In the genomic region with DNA sequence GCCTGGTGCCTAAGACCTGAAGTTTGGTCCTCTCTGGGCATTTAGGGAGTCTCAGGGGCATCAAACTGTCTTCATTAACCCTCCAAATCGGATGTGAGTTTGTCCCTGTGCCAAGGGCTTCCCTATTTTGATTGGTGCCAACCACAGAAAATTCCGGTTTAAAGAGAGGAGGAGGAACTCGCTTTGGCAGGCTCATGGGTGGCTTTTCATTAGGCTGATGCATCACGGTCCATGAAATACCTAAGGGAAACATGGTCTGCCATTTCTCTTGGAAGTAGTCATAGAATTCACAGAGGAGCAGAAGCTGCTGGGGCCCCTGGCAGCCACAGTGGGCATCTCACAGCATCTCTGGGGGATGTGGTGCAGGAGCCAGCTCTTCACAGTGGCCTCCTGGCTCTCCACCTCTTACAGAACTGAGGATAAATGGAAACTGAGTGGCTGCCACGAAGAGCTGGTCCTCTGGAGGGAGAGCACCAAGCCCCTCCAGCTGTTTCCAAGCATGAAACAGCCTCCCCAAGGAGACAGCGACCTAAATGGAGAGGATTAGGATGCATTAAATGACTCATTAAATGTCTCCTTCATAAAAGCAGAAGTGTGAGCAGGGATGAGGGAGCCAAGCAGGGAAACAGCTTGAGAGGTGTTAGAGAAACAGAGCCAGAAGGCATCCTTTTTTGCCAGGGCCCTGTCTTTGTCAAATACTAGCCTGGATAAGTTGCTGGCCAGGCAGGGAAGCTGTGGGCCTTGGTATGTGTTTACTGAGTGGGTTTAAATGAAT, we compare ENCODE assay signal across 12 mouse cellular contexts.
DNase-seq lines count a peak whose midpoint lies in the region; ATAC-seq lines count a peak whose summit lies in the region.
"Had no signal": no experiment of that assay in that cellular context is flagged by ENCODE, and none has a peak within 500 bp of the region (broad histone marks: within the 10 kb centered on the region; RNA-seq: fewer than 3 reads in every experiment).

No protein-coding gene starts in this region.

- peak; percentile 66 for DNase-seq in brain, adult 2 months (ENCODE audit: low read depth, low spot score)
- DNase-seq in frontal cortex, adult 2 months (ENCODE audit: extremely low spot score in 1 of 2, low spot score in 1 of 2) = peak; percentile 35 to 66
- peak; percentile 45 for DNase-seq in right cerebral cortex, adult 18-20 months
- no peak for DNase-seq in T-cell, adult 2 months (ENCODE audit: low spot score)
- DNase-seq: thymus, postnatal 25 days had no signal

- H3K4me2 ChIP-seq in hindbrain, embryonic 16.5 days (ENCODE audit: low read length) = no peak overlapping the region
- H3K4me2 ChIP-seq in hindbrain, embryonic 12.5 days (replicated peaks) = no peak overlapping the region
- no peak overlapping the region for H3K4me2 ChIP-seq in heart, embryonic 11.5 days
- H3K4me2 ChIP-seq: liver, embryonic 12.5 days; midbrain, embryonic 11.5 days had no signal

- WGBS in hindbrain, embryonic 16.5 days = 40% methylated on average over 6 of the region's 6 CpGs
- WGBS in hindbrain, embryonic 12.5 days = 75% methylated on average over 6 of the region's 6 CpGs
- 62% methylated on average over 6 of the region's 6 CpGs for WGBS in heart, embryonic 11.5 days (ENCODE audit: insufficient replicate concordance)

- peaks cover 13% of the 10 kb centered on the region for H3K4me1 ChIP-seq in hindbrain, embryonic 16.5 days (ENCODE audit: control insufficient read depth, insufficient read depth, low read depth, low read length)
- H3K4me1 ChIP-seq in hindbrain, embryonic 12.5 days = peaks cover 15% of the 10 kb centered on the region
- 0 out of 2 replicates have a peak, but pooled peaks cover 3% of the 10 kb centered on the region for H3K4me1 ChIP-seq in heart, embryonic 11.5 days (ENCODE audit: control insufficient read depth, insufficient read depth, low read length)
- H3K4me1 ChIP-seq: heart, embryonic 10.5 days; liver, embryonic 12.5 days had no signal

- H3K9ac ChIP-seq in hindbrain, embryonic 16.5 days (ENCODE audit: low read depth, low read length) = no peak overlapping the region
- H3K9ac ChIP-seq in hindbrain, embryonic 12.5 days = no peak overlapping the region
- no peak overlapping the region for H3K9ac ChIP-seq in heart, embryonic 11.5 days (ENCODE audit: low read depth, low read length)
- H3K9ac ChIP-seq: liver, embryonic 12.5 days had no signal

- peak; percentile 42; the same call in 1 of the 2 replicates for ATAC-seq in hindbrain, embryonic 16.5 days
- ATAC-seq in hindbrain, embryonic 12.5 days (ENCODE audit: low FRiP score) = no peak
- no peak for ATAC-seq in heart, embryonic 11.5 days (replicated peaks; ENCODE audit: insufficient number of reproducible peaks, low FRiP score, low TSS enrichment)
- ATAC-seq: CD4-positive, CD25-positive, alpha-beta regulatory T cell, adult 4 months; liver, embryonic 12.5 days had no signal

- H3K9me3 ChIP-seq in hindbrain, embryonic 16.5 days (ENCODE audit: control insufficient read depth, low read length) = no peaks in the 10 kb centered on the region
- H3K9me3 ChIP-seq in hindbrain, embryonic 12.5 days (replicated peaks) = no peaks in the 10 kb centered on the region
- H3K9me3 ChIP-seq in heart, embryonic 11.5 days (replicated peaks; ENCODE audit: control insufficient read depth, low read length) = no peaks in the 10 kb centered on the region
- H3K9me3 ChIP-seq: heart, embryonic 10.5 days; liver, embryonic 12.5 days had no signal

- H3K27ac ChIP-seq in hindbrain, embryonic 16.5 days (ENCODE audit: low read depth, low read length) = no peak overlapping the region
- no peak overlapping the region for H3K27ac ChIP-seq in hindbrain, embryonic 12.5 days
- H3K27ac ChIP-seq in heart, embryonic 11.5 days (ENCODE audit: low read depth, low read length) = no peak overlapping the region
- H3K27ac ChIP-seq: heart, embryonic 10.5 days; liver, embryonic 12.5 days had no signal

- no peaks in the 10 kb centered on the region for H3K27me3 ChIP-seq in hindbrain, embryonic 16.5 days (replicated peaks; ENCODE audit: control insufficient read depth, insufficient read depth, low read length)
- H3K27me3 ChIP-seq in hindbrain, embryonic 12.5 days = no peaks in the 10 kb centered on the region
- H3K27me3 ChIP-seq in heart, embryonic 11.5 days (ENCODE audit: control insufficient read depth, insufficient read depth, low read length) = no peaks in the 10 kb centered on the region
- H3K27me3 ChIP-seq: liver, embryonic 12.5 days had no signal

- no peak overlapping the region for H3K4me3 ChIP-seq in hindbrain, embryonic 16.5 days (ENCODE audit: low read length)
- H3K4me3 ChIP-seq in hindbrain, embryonic 12.5 days = no peak overlapping the region
- H3K4me3 ChIP-seq in heart, embryonic 11.5 days (ENCODE audit: low read depth, low read length) = no peak overlapping the region
- H3K4me3 ChIP-seq: heart, embryonic 10.5 days; liver, embryonic 12.5 days had no signal

- H3K36me3 ChIP-seq in hindbrain, embryonic 16.5 days (ENCODE audit: control insufficient read depth, insufficient read depth, low read length) = no peaks in the 10 kb centered on the region
- no peaks in the 10 kb centered on the region for H3K36me3 ChIP-seq in hindbrain, embryonic 12.5 days
- no peaks in the 10 kb centered on the region for H3K36me3 ChIP-seq in heart, embryonic 11.5 days (ENCODE audit: control insufficient read depth, insufficient read depth, low read length)
- H3K36me3 ChIP-seq: heart, embryonic 10.5 days; liver, embryonic 12.5 days had no signal
